Mouse (Mus musculus) ES-E14 (cell line): ENCODE measurements at regions not wholly inside any gene's neighbourhood (a gene's known extent, or its start where the extent isn't known, plus 50 kb on each side); places are given as distances from the start of the nearest gene placed in this dataset.

Source experiments
- CHD2 ChIP-seq: IDR thresholded peaks from 2 replicates; pipeline ENCODE4 v1.6.1; 2014; ENCODE audit warnings: mild to moderate bottlenecking, low read depth, low read length, inconsistent platforms
- HCFC1 ChIP-seq: IDR thresholded peaks from 2 replicates; pipeline ENCODE4 v1.6.1; 2012; ENCODE audit warnings: low read length, inconsistent platforms, borderline replicate concordance; ENCODE audit not compliant: insufficient read depth
- MAFK ChIP-seq: IDR thresholded peaks from 2 replicates; pipeline ENCODE4 v1.6.1; 2014; ENCODE audit warnings: mild to moderate bottlenecking, low read depth, low read length, inconsistent platforms; ENCODE audit not compliant: insufficient read depth

DNA sequence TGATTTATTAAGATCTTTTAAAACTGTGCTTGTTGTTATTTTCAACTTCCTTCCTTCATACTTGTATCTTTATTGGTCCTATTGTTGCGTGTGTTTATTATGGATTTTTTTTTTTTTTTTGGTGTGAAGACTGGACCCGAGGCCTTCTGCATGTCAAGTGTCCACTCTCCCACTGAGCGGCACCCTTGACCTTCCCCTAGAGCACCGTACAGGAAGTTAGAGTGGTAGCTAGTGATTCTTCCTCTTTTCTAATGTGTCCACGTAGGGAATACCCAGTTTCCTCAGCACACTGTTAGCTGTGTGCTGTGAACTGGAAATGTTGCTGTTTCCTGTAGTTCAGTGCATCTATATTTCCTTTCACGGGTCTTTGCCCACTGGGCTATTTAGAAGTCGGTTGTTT, 170.7 kb upstream of the Mast4 start:
- TF ChIP-seq MAFK (no peak), HCFC1 (no peak), CHD2 (no peak)
